Mouse (Mus musculus): Measurements from ENCODE around the gene Zbtb38. TPM values are rescaled to one million over a fixed set of nuclear protein-coding genes. Genes with fewer than 3 reads are reported as not detected.

Gene Zbtb38
- total RNA-seq (2021), result 10 to 100 TPM; 22.9 to 33.8 TPM
- long read RNA-seq, experiment 1, partial matches to known transcripts, result 0 of 3 reads
- long read RNA-seq, experiment 1, other reads (novel, unspliced or antisense), result 3 of 3 reads
- long read RNA-seq, experiment 2, partial matches to known transcripts, result 0 of 5 reads
- long read RNA-seq, experiment 2, other reads (novel, unspliced or antisense), result 5 of 5 reads

GRCm38 (mm10) chr9:96752603-96753114 lies at the start of gene Zbtb38:
Gene Zbtb38, minus strand, starts transcription at chr9:96752831.
- peak within 1 kb of the TSS; percentile 86 for H3K27ac ChIP-seq
- no peak for TF ChIP-seq CTCF (IDR thresholded peaks at IDR 0.05)
- DNase-seq, result peak; percentile 85
- peak within 1 kb of the TSS; percentile 66 for H3K4me3 ChIP-seq
- intact Hi-C loops (cut with DNase I), result no loop called here

DNA sequence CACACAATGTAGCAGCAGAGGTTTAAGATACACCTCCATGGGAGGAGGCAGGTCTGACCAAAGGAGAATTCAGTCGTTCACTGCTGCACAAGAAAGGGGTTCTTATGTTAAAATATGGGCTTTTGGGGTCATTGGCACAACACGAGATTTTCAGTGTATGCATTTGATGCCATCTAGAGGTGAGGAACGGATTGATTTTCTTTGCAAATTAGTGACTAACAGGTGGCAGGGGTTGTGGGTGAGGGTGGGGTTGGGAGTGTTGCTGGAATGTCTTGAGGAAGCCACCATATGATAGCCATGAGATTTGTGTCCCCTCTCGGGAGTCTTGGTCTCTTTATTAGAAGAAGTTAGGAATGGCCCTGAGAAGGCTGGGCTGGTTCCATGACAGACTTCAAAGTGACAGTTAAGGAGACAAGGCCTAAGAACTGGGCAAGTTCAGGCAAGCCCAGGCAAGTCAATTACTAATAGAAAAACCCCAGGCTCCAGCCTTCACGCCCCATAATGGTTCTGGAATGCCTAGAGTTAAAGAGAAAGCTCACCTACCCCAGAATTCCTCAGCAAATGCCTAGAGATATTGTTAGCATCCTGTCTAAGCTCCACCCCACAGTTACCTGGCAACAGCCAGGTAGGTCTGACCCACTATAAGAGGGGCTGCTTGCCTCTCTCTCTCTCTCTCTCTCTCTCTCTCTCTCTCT lies 47.6 kb upstream of the Zbtb38 start:
- H3K27ac ChIP-seq, result no peak overlapping the region
- TF ChIP-seq CTCF (IDR thresholded peaks at IDR 0.05), result peak; percentile 23; the same call in 1 of the 2 replicates
- no peak overlapping the region for H3K4me3 ChIP-seq
- no peak for DNase-seq
- intact Hi-C loops (cut with DNase I), result no loop called here

DNA sequence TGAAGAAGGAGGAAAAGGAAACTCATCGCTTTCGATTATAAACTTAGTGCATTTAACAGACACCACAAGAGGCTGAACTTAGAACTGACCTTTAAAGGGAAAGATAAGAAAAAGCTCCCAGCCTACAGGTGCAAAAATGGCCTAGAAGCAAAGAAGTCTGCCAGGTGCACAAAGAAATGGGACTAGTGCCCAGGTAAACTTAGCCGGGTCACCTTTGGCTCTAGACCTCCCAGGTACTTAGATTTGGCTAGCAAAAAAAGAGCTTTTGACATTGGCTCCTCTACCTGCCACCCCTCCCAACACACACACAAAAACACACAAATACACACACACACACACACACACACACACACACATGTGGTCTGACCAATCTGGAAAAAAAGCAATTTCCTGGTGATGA lies 44.7 kb upstream of the Zbtb38 start:
- Histone ChIP-seq H3K27ac (no peak overlapping the region), H3K4me3 (no peak overlapping the region)
- no peak for TF ChIP-seq CTCF (IDR thresholded peaks at IDR 0.05)
- intact Hi-C loops (cut with DNase I), result no loop called here
- DNase-seq, result no peak

DNA sequence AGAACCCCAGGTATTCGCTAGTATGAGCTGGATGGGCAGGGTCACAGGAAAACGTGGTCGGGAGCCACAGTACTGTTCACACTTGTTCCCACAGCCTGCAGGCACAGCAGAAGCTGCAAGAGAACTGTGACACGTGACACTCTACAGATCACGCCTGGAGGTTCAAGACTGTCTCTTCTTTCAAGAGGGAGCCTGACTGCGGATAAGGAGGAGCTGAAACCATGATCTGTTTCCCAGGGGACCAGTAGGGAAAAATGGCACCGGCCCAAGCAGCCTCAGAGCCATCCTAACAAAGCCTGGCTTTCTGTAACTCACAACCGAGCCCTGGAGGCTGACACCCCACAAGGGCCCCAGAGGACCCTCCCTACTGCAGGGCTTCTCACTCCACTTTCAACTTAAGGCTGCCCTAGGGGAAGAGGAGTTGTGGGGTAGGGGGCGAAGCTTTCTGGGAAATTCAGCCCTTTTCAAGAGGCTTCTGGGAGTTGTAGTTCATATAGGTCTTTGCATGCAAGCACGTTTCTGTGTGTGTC lies 42.8 kb upstream of the Zbtb38 start:
- intact Hi-C loops (cut with DNase I), result no loop called here
- no peak for TF ChIP-seq CTCF (IDR thresholded peaks at IDR 0.05)
- peak overlapping the region; percentile 77 for H3K27ac ChIP-seq
- peak; percentile 38 for DNase-seq
- H3K4me3 ChIP-seq, result peak overlapping the region; percentile 72

DNA sequence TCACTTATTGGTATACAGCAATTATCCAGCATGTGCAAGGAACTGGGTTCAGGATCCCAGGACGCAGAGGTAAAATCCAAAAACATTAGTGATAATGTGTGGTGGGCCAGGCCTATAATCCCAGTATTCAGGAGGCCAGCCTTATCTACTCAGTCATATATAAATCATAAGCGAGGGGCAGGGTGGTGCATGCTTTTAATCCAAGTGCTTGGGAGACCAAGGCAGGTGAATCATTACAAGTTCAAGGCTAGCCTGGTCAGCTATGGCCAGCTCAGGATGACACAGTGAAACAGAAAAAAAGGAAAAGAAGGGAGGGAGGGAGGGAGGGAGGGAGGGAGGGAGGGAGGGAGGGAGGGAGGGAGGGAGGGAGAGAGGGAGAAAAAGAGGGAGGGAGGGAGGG lies 42.0 kb upstream of the Zbtb38 start:
- DNase-seq, result no peak
- Histone ChIP-seq H3K27ac (no peak overlapping the region), H3K4me3 (no peak overlapping the region)
- intact Hi-C loops (cut with DNase I), result no loop called here
- no peak for TF ChIP-seq CTCF (IDR thresholded peaks at IDR 0.05)

GRCm38 (mm10) chr9:96792543-96792942 lies 39.9 kb upstream of the Zbtb38 start:
- no peak for TF ChIP-seq CTCF (IDR thresholded peaks at IDR 0.05)

GRCm38 (mm10) chr9:96790389-96791007 lies 37.9 kb upstream of the Zbtb38 start:
- intact Hi-C loops (cut with DNase I), result no loop called here
- DNase-seq, result no peak
- no peak overlapping the region for H3K4me3 ChIP-seq
- peak; percentile 42 for TF ChIP-seq CTCF (IDR thresholded peaks at IDR 0.05)
- no peak overlapping the region for H3K27ac ChIP-seq

More at GRCm38 (mm10) chr9:96792543-96792942, 39.9 kb upstream of the Zbtb38 start:
- Histone ChIP-seq H3K4me3 (no peak overlapping the region), H3K27ac (no peak overlapping the region)
- intact Hi-C loops (cut with DNase I), result no loop called here
- DNase-seq, result no peak

DNA sequence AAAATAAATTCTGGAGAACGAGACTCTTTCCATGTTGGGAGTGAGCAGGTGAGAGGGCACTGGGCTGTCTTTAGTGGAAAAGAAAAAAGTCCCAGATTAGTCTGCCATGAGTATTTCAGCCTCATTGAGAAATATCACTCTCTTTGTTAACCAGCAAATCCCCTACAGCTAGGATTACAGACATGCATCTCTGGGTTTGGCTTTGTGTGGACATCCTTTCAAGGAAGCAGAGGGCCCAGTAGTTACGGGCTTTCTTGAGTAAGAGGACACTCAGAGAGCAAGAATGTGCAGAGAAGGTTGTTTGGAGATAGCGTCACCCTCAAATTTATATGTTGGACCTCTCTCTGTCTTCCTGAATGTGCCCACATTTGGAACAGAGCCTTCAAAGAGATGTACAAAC lies 37.3 kb upstream of the Zbtb38 start:
- TF ChIP-seq CTCF (IDR thresholded peaks at IDR 0.05), result no peak
- H3K4me3 ChIP-seq, result no peak overlapping the region
- intact Hi-C loops (cut with DNase I), result no loop called here
- DNase-seq, result no peak
- no peak overlapping the region for H3K27ac ChIP-seq

DNA sequence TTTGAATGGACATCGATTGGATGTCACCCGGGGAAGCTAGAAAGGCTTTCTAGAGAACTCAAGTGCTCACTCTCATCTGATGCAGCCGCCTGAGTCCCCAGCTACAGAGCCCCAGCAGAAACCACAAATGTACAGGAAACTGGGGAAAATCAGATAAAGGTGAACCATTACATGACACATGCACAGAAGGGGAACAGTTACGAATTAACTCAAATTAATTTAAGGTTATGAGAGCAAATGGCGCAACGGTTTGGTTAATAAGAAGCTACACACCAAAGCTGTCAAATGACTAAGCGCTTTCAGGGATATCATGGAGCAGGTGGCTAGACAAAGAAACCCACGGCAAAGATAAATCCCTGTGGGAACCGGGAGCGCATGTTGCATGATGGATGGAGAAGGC lies 35.2 kb upstream of the Zbtb38 start:
- H3K27ac ChIP-seq, result no peak overlapping the region
- intact Hi-C loops (cut with DNase I), result no loop called here
- no peak for TF ChIP-seq CTCF (IDR thresholded peaks at IDR 0.05)
- no peak overlapping the region for H3K4me3 ChIP-seq
- no peak for DNase-seq

GRCm38 (mm10) chr9:96785871-96786342 lies 33.3 kb upstream of the Zbtb38 start:
- Histone ChIP-seq H3K4me3 (no peak overlapping the region), H3K27ac (no peak overlapping the region)
- intact Hi-C loops (cut with DNase I), result no loop called here
- DNase-seq, result no peak
- TF ChIP-seq CTCF (IDR thresholded peaks at IDR 0.05), result no peak

DNA sequence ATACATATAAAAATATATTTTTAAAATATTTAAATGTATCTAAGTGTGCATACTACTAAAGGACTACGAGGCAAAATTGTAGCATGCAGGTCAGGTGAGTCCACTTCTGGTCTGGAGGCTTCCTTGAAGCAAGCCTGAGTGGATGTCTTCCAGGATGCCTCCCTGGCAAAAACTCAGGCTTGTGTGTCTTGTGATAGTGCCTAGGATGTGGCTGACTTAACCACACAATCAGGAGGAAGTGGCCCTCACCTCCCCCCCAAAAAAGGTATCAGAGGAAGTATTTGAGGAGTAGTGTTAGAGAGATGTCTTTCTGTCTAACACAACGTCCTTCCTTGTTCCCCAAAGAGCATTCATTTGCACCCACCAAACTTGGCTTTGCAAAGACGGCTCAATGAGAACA lies 32.6 kb upstream of the Zbtb38 start:
- Histone ChIP-seq H3K4me3 (no peak overlapping the region), H3K27ac (no peak overlapping the region)
- intact Hi-C loops (cut with DNase I), result no loop called here
- TF ChIP-seq CTCF (IDR thresholded peaks at IDR 0.05), result no peak
- DNase-seq, result no peak

GRCm38 (mm10) chr9:96783667-96784066 lies 31.0 kb upstream of the Zbtb38 start:
- DNase-seq, result no peak
- intact Hi-C loops (cut with DNase I), result no loop called here
- no peak for TF ChIP-seq CTCF (IDR thresholded peaks at IDR 0.05)
- Histone ChIP-seq H3K27ac (no peak overlapping the region), H3K4me3 (no peak overlapping the region)

DNA sequence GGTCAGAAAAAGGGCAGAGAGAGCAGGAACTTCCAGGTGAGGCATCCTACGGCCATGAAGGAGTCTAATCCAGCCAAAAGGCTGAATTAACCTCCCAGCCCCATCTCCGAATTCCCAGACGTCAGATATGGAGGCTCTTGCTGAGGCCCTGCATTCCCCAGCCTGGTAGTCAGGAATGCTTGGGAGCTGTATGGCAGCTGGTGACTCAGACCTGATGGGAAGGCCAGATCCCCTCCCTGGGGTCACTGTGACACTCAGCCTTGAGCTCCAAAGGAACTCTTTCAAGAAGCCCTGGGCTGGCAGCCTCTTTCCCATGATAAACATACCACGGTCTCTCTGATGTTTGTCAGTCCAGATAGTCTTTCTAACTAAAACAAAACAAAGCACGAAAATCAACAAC lies 30.6 kb upstream of the Zbtb38 start:
- no peak overlapping the region for H3K27ac ChIP-seq
- no peak for TF ChIP-seq CTCF (IDR thresholded peaks at IDR 0.05)
- intact Hi-C loops (cut with DNase I), result no loop called here

More for the DNA sequence above, 30.6 kb upstream of the Zbtb38 start:
- H3K4me3 ChIP-seq, result no peak overlapping the region
- no peak for DNase-seq

Measured in gastrocnemius, adult 2 months (tissue).